Mouse (Mus musculus) limb, embryonic 14.5 days (tissue): ENCODE results near the gene Grik4. TPM values are rescaled to one million over a fixed set of nuclear protein-coding genes. Genes with fewer than 3 reads are reported as not detected.

Experiments
- ATAC-seq: fragments of 200-750 bp; cut with Nextera tagmentation; 2 replicates; pipeline ENCODE4 v1.8.0; 2017; ENCODE audit warnings: low read depth, moderate number of reproducible peaks, moderate TSS enrichment; ENCODE audit not compliant: low FRiP score
- DNase-seq: peaks from one replicate; pipeline ENCODE4 v3.0.0-alpha.2; 2015; ENCODE audit warnings: low spot score
- H3K27ac ChIP-seq: fragments of 300-500 bp; sonication (generic); replicated peaks from 2 replicates; pipeline ENCODE4 v1.5.1; 2014; ENCODE audit warnings: low read depth, mild to moderate bottlenecking, low read length, moderate library complexity, mixed read lengths
- H3K27me3 ChIP-seq: fragments of 300-500 bp; sonication (generic); 2 replicates; pipeline ENCODE4 v1.6.1; 2014; ENCODE audit warnings: low read length, mixed read lengths; ENCODE audit not compliant: control insufficient read depth, insufficient read depth
- H3K36me3 ChIP-seq: fragments of 300-500 bp; sonication (generic); 2 replicates; pipeline ENCODE4 v1.6.1; 2014; ENCODE audit warnings: mild to moderate bottlenecking, low read length, moderate library complexity, mixed read lengths; ENCODE audit not compliant: control insufficient read depth, insufficient read depth
- H3K4me1 ChIP-seq: fragments of 300-500 bp; sonication (generic); 2 replicates; pipeline ENCODE4 v1.6.1; 2014; ENCODE audit warnings: antibody characterized with exemption, low read length, mixed read lengths; ENCODE audit not compliant: control insufficient read depth, insufficient read depth
- H3K4me2 ChIP-seq: fragments of 300-500 bp; sonication (generic); replicated peaks from 2 replicates; pipeline ENCODE4 v1.6.1; 2014; ENCODE audit warnings: low read depth, mild to moderate bottlenecking, low read length, moderate library complexity; ENCODE audit not compliant: severe bottlenecking
- H3K4me3 ChIP-seq: fragments of 300-500 bp; sonication (generic); replicated peaks from 2 replicates; pipeline ENCODE4 v1.5.1; 2014; ENCODE audit warnings: low read length
- H3K9ac ChIP-seq: fragments of 300-500 bp; sonication (generic); 2 replicates; pipeline ENCODE4 v1.6.1; 2014; ENCODE audit warnings: mild to moderate bottlenecking, low read depth, low read length, moderate library complexity; ENCODE audit not compliant: severe bottlenecking
- H3K9me3 ChIP-seq: fragments of 300-500 bp; sonication (generic); 2 replicates; pipeline ENCODE4 v1.6.1; 2016; ENCODE audit warnings: low read length; ENCODE audit not compliant: control insufficient read depth
- POLR2A ChIP-seq: fragments of 200-500 bp; IDR thresholded peaks from 2 replicates; pipeline ENCODE4 v1.8.0; 2012; ENCODE audit warnings: inconsistent platforms, mild to moderate bottlenecking, moderate library complexity, borderline replicate concordance; ENCODE audit not compliant: insufficient read depth, insufficient read length; ENCODE audit errors: extremely low read depth
- WGBS: fragments of 180-500 bp; shearing (Covaris S2); extraction: QIAGEN DNeasy Blood & Tissue Kit; methylation state at CpG from one replicate; pipeline ENCODE4 v1.1.7; 2014; 5-methylcytosine and 5-hydroxymethylcytosine counted together
- polyA plus RNA-seq, 2 experiments: library from polyadenylated mRNA; depleted of rRNA in 1 of 2; stranded (reverse) in 1 of 2; unstranded in 1 of 2; fragments of >200 nt; fragmentation: Nextera tagmentation in 1 of 2; extraction: Ambion mirVana in 1 of 2; gene quantifications; 2 replicates each; pipeline versions ENCODE4 v1.2.1 to v1.2.3; 2012 to 2014

The Grik4 gene
- polyA plus RNA-seq, 2 experiments: 0.85 to 2.4 TPM

GRCm38 (mm10) chr9:42578106-42578505 is 366.2 kb downstream of the Grik4 start:
- no peaks in the 10 kb centered on the region for H3K27me3 ChIP-seq
- no peak overlapping the region for H3K27ac ChIP-seq
- no peaks in the 10 kb centered on the region for H3K9me3 ChIP-seq
- no peak overlapping the region for H3K4me3 ChIP-seq
- 84% methylated on average over 7 of the region's 7 CpGs for WGBS
- ATAC-seq (no peak), DNase-seq (no peak)
- no peaks in the 10 kb centered on the region for H3K4me1 ChIP-seq
- no peak overlapping the region for H3K4me2 ChIP-seq
- no peak overlapping the region for H3K9ac ChIP-seq
- TF ChIP-seq POLR2A: no peak
- no peaks in the 10 kb centered on the region for H3K36me3 ChIP-seq

GRCm38 (mm10) chr9:42573616-42574350 is 370.5 kb downstream of the Grik4 start:
- no peak overlapping the region for H3K4me3 ChIP-seq
- no peak for ATAC-seq

GRCm38 (mm10) chr9:42573180-42573579 is 371.1 kb downstream of the Grik4 start:
- TF ChIP-seq POLR2A: no peak
- DNase-seq (peak; percentile 58), ATAC-seq (0 out of 2 replicates have a peak, but pooled peaks have one; percentile 53)
- Histone ChIP-seq H3K9me3 (no peaks in the 10 kb centered on the region), H3K36me3 (no peaks in the 10 kb centered on the region), H3K4me3 (no peak overlapping the region), H3K4me1 (no peaks in the 10 kb centered on the region), H3K27ac (no peak overlapping the region), H3K9ac (no peak overlapping the region), H3K27me3 (no peaks in the 10 kb centered on the region), H3K4me2 (0 out of 2 replicates have a peak overlapping the region, but pooled peaks have one; percentile 10)
- 6% methylated on average over 6 of the region's 6 CpGs for WGBS

More at GRCm38 (mm10) chr9:42573616-42574350, 370.5 kb downstream of the Grik4 start:
- Histone ChIP-seq H3K27me3 (no peaks in the 10 kb centered on the region), H3K27ac (no peak overlapping the region), H3K4me1 (no peaks in the 10 kb centered on the region), H3K9ac (no peak overlapping the region), H3K36me3 (no peaks in the 10 kb centered on the region), H3K4me2 (0 out of 2 replicates have a peak overlapping the region, but pooled peaks have one; percentile 10), H3K9me3 (no peaks in the 10 kb centered on the region)
- TF ChIP-seq POLR2A: no peak
- no peak for DNase-seq
- 43% methylated on average over 14 of the region's 14 CpGs for WGBS

GRCm38 (mm10) chr9:42565921-42566320 is 378.4 kb downstream of the Grik4 start:
- ATAC-seq (no peak), DNase-seq (no peak)
- TF ChIP-seq POLR2A: no peak
- Histone ChIP-seq H3K4me2 (no peak overlapping the region), H3K36me3 (no peaks in the 10 kb centered on the region), H3K27ac (no peak overlapping the region), H3K9ac (no peak overlapping the region), H3K4me1 (no peaks in the 10 kb centered on the region), H3K9me3 (no peaks in the 10 kb centered on the region), H3K4me3 (no peak overlapping the region), H3K27me3 (no peaks in the 10 kb centered on the region)
- WGBS: 83% methylated on average over 4 of the region's 4 CpGs

GRCm38 (mm10) chr9:42555186-42555585 is 389.1 kb downstream of the Grik4 start:
- ATAC-seq: no peak
- Histone ChIP-seq H3K27me3 (no peaks in the 10 kb centered on the region), H3K9me3 (no peaks in the 10 kb centered on the region), H3K4me1 (no peaks in the 10 kb centered on the region), H3K27ac (no peak overlapping the region), H3K9ac (no peak overlapping the region), H3K4me2 (no peak overlapping the region), H3K36me3 (no peaks in the 10 kb centered on the region), H3K4me3 (no peak overlapping the region)
- TF ChIP-seq POLR2A: no peak
- no peak for DNase-seq
- WGBS: 80% methylated on average over 1 of the region's 1 CpGs
